Mouse (Mus musculus) limb, embryonic 11.5 days (tissue): ENCODE results near the gene Trim44. TPM values are rescaled to one million over a fixed set of nuclear protein-coding genes. Genes with fewer than 3 reads are reported as not detected.

Experiments
- ATAC-seq: fragments of 200-750 bp; cut with Nextera tagmentation; 2 replicates; pipeline ENCODE4 v1.8.0; 2017; ENCODE audit warnings: low read depth; ENCODE audit not compliant: insufficient number of reproducible peaks, low FRiP score, low TSS enrichment
- DNase-seq: peaks from one replicate; pipeline ENCODE4 v3.0.0-alpha.2; 2015; ENCODE audit warnings: low spot score
- H3K27ac ChIP-seq: fragments of 300-500 bp; sonication (generic); replicated peaks from 2 replicates; pipeline ENCODE4 v1.5.1; 2014; ENCODE audit warnings: low read depth, mild to moderate bottlenecking, low read length
- H3K27me3 ChIP-seq: fragments of 300-500 bp; sonication (generic); 2 replicates; pipeline ENCODE4 v1.6.1; 2014; ENCODE audit warnings: mild to moderate bottlenecking, low read length, mixed read lengths; ENCODE audit not compliant: control insufficient read depth, insufficient read depth
- H3K36me3 ChIP-seq: fragments of 300-500 bp; sonication (generic); 2 replicates; pipeline ENCODE4 v1.6.1; 2014; ENCODE audit warnings: mild to moderate bottlenecking, low read length, moderate library complexity, mixed read lengths; ENCODE audit not compliant: control insufficient read depth, insufficient read depth
- H3K4me1 ChIP-seq: fragments of 300-500 bp; sonication (generic); 2 replicates; pipeline ENCODE4 v1.6.1; 2014; ENCODE audit warnings: low read length, mixed read lengths; ENCODE audit not compliant: control insufficient read depth, insufficient read depth
- H3K4me2 ChIP-seq: fragments of 300-500 bp; sonication (generic); 2 replicates; pipeline ENCODE4 v1.6.1; 2014; ENCODE audit warnings: low read depth, mild to moderate bottlenecking, moderate library complexity; ENCODE audit not compliant: severe bottlenecking
- H3K4me3 ChIP-seq: fragments of 300-500 bp; sonication (generic); 2 replicates; pipeline ENCODE4 v1.5.1; 2014; ENCODE audit warnings: low read depth, low read length
- H3K9ac ChIP-seq: fragments of 300-500 bp; sonication (generic); 2 replicates; pipeline ENCODE4 v1.6.1; 2014; ENCODE audit warnings: mild to moderate bottlenecking, low read length
- H3K9me3 ChIP-seq: fragments of 300-500 bp; sonication (generic); 2 replicates; pipeline ENCODE4 v1.6.1; 2016; ENCODE audit warnings: low read length; ENCODE audit not compliant: control insufficient read depth
- WGBS: fragments of 180-500 bp; shearing (Covaris S2); extraction: QIAGEN DNeasy Blood & Tissue Kit; methylation state at CpG from one replicate; pipeline ENCODE4 v1.1.7; 2014; 5-methylcytosine and 5-hydroxymethylcytosine counted together
- polyA plus RNA-seq: library from polyadenylated mRNA; unstranded; fragments of >200 nt; fragmentation: Nextera tagmentation; extraction: Ambion mirVana; gene quantifications from 2 replicates; pipeline ENCODE4 v1.2.1, GENCODE M21; 2014

The Trim44 gene
- polyA plus RNA-seq, 1 experiment from 2014 or later = 38.9 TPM

DNA sequence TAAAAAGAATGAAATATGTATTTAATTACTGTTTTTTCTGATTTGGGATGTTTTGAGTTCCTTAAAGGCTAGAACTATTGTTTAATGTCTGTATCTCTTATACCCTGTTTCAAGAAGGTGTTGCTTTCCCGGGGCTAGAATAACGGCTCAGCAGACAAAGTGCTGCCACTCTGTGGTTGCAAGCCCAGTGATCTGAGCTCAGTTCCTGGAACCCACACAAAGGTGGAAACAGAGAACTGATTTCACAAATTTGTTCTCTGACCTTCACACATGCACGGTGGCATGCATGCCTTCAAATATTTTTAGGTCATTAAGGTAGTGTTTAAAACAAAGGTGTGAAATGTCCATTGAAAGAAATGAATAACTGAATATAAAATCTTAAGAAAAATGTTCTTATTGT is 25.1 kb downstream of the Trim44 start:
- 68% methylated on average over 3 of the region's 3 CpGs for WGBS
- Histone ChIP-seq H3K4me3 (no peak overlapping the region), H3K27ac (no peak overlapping the region), H3K9ac (no peak overlapping the region), H3K9me3 (no peaks in the 10 kb centered on the region), H3K27me3 (no peaks in the 10 kb centered on the region), H3K36me3 (no peaks in the 10 kb centered on the region), H3K4me1 (peaks cover 5% of the 10 kb centered on the region; the same call in 1 of the 2 replicates), H3K4me2 (no peak overlapping the region)
- no peak for DNase-seq
- ATAC-seq = no peak

GRCm38 (mm10) chr2:102380581-102380980 is 27.0 kb downstream of the Trim44 start:
- ATAC-seq = no peak
- no peak overlapping the region for H3K4me3 ChIP-seq
- H3K9ac ChIP-seq = no peak overlapping the region
- WGBS = 84% methylated on average over 2 of the region's 2 CpGs
- H3K4me1 ChIP-seq = peaks cover 5% of the 10 kb centered on the region; the same call in 1 of the 2 replicates
- H3K9me3 ChIP-seq = no peaks in the 10 kb centered on the region
- H3K4me2 ChIP-seq = no peak overlapping the region
- DNase-seq = no peak
- no peak overlapping the region for H3K27ac ChIP-seq
- H3K36me3 ChIP-seq = no peaks in the 10 kb centered on the region
- H3K27me3 ChIP-seq = no peaks in the 10 kb centered on the region

GRCm38 (mm10) chr2:102378928-102379327 is 28.7 kb downstream of the Trim44 start:
- no peak for ATAC-seq

GRCm38 (mm10) chr2:102378381-102378780 is 29.2 kb downstream of the Trim44 start:
- no peak overlapping the region for H3K9ac ChIP-seq
- H3K9me3 ChIP-seq = no peaks in the 10 kb centered on the region
- ATAC-seq (no peak), DNase-seq (no peak)
- WGBS = 96% methylated on average over 1 of the region's 1 CpGs
- peaks cover 5% of the 10 kb centered on the region; the same call in 1 of the 2 replicates for H3K4me1 ChIP-seq
- no peak overlapping the region for H3K4me2 ChIP-seq
- no peaks in the 10 kb centered on the region for H3K36me3 ChIP-seq
- H3K4me3 ChIP-seq = no peak overlapping the region
- no peaks in the 10 kb centered on the region for H3K27me3 ChIP-seq
- no peak overlapping the region for H3K27ac ChIP-seq

More at GRCm38 (mm10) chr2:102378928-102379327, 28.7 kb downstream of the Trim44 start:
- DNase-seq = no peak
- Histone ChIP-seq H3K27me3 (no peaks in the 10 kb centered on the region), H3K4me3 (no peak overlapping the region), H3K27ac (no peak overlapping the region), H3K4me2 (no peak overlapping the region), H3K36me3 (no peaks in the 10 kb centered on the region), H3K9ac (no peak overlapping the region), H3K9me3 (no peaks in the 10 kb centered on the region), H3K4me1 (peaks cover 5% of the 10 kb centered on the region; the same call in 1 of the 2 replicates)
- WGBS = 79% methylated on average over 1 of the region's 1 CpGs

- Histone ChIP-seq H3K9me3 (no peaks in the 10 kb centered on the region), H3K27ac (no peak overlapping the region), H3K9ac (no peak overlapping the region), H3K4me2 (no peak overlapping the region), H3K27me3 (no peaks in the 10 kb centered on the region), H3K36me3 (no peaks in the 10 kb centered on the region), H3K4me1 (peaks cover 3% of the 10 kb centered on the region; the same call in 1 of the 2 replicates), H3K4me3 (no peak overlapping the region)
- ATAC-seq (no peak), DNase-seq (no peak)
- WGBS = 93% methylated on average over 2 of the region's 2 CpGs
Observed at GRCm38 (mm10) chr2:102377370-102377769, 30.3 kb downstream of the Trim44 start.

- no peaks in the 10 kb centered on the region for H3K4me1 ChIP-seq
- no peaks in the 10 kb centered on the region for H3K9me3 ChIP-seq
- H3K36me3 ChIP-seq = no peaks in the 10 kb centered on the region
- no peak overlapping the region for H3K4me2 ChIP-seq
- no peaks in the 10 kb centered on the region for H3K27me3 ChIP-seq
- no peak overlapping the region for H3K9ac ChIP-seq
- H3K4me3 ChIP-seq = no peak overlapping the region
- 87% methylated on average over 3 of the region's 3 CpGs for WGBS
- DNase-seq (no peak), ATAC-seq (no peak)
- H3K27ac ChIP-seq = no peak overlapping the region
Observed at GRCm38 (mm10) chr2:102373406-102374105, 34.1 kb downstream of the Trim44 start.

GRCm38 (mm10) chr2:102372690-102373089 is 34.9 kb downstream of the Trim44 start:
- Histone ChIP-seq H3K4me2 (no peak overlapping the region), H3K4me3 (no peak overlapping the region), H3K9ac (no peak overlapping the region), H3K9me3 (no peaks in the 10 kb centered on the region), H3K36me3 (no peaks in the 10 kb centered on the region), H3K4me1 (no peaks in the 10 kb centered on the region), H3K27me3 (no peaks in the 10 kb centered on the region), H3K27ac (no peak overlapping the region)
- no peak for DNase-seq
- ATAC-seq = no peak

- Histone ChIP-seq H3K4me2 (no peak overlapping the region), H3K36me3 (no peaks in the 10 kb centered on the region), H3K4me3 (no peak overlapping the region), H3K9me3 (no peaks in the 10 kb centered on the region), H3K9ac (no peak overlapping the region), H3K4me1 (no peaks in the 10 kb centered on the region), H3K27me3 (no peaks in the 10 kb centered on the region), H3K27ac (no peak overlapping the region)
- ATAC-seq (no peak), DNase-seq (no peak)
Observed at GRCm38 (mm10) chr2:102371332-102371731, 36.3 kb downstream of the Trim44 start.
